Mouse (Mus musculus) ES-Bruce4 (cell line): Measurements from ENCODE around the gene Setd7.

Experiments
- CTCF ChIP-seq: IDR thresholded peaks from one replicate; pipeline ENCODE4 v1.8.1; 2011; ENCODE audit warnings: low read depth, low read length
- EP300 ChIP-seq: IDR thresholded peaks from 2 replicates; pipeline ENCODE4 v1.6.1; 2011; ENCODE audit warnings: low read depth, low read length; ENCODE audit not compliant: insufficient read depth

- no peak for TF ChIP-seq EP300
- TF ChIP-seq CTCF, result no peak
Observed at GRCm38 (mm10) chr3:51534013-51534412, 26.7 kb downstream of the Setd7 start.
